Mouse (Mus musculus): ENCODE measurements around the gene Neurod1. TPM values are rescaled to one million over a fixed set of nuclear protein-coding genes. Genes with fewer than 3 reads are reported as not detected.

Gene Neurod1
- total RNA-seq, 2 experiments from 2014 or later, result 16.7 to 17.3 TPM

DNA sequence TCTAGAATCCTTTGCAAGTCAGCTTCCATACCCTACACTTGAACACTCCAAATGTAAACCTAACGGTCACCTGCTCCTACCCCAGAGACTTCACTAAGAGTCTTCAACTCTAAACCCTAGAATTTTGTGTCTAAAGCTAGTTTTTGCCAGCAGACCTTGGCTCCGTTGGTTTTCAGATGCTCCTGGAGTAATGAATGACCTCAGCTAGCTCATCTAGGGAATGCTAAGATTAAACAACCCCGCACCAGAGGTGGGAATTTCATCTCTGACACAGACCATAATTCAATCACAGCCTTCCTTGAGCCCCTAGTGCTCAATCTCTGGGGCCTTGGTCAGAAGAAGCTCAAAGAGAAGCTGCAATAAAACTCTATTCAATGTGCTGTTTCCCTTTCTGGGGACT, 883 bp upstream of the Neurod1 start:
- Histone ChIP-seq H3K27ac (peak overlapping the region; percentile 47; the same call in 1 of the 2 replicates), H3K4me3 (no peak overlapping the region)
- intact Hi-C loops (cut with DNase I), result loop anchor here (5.0 kb wide), 2 partner anchors 100 to 180 kb away; partner anchors contain the start of gene Itprid2
- no peak for DNase-seq (ENCODE audit: extremely low spot score in 1 of 2, low spot score in 2 of 2)
- TF ChIP-seq CTCF (IDR thresholded peaks at IDR 0.05), result no peak

DNA sequence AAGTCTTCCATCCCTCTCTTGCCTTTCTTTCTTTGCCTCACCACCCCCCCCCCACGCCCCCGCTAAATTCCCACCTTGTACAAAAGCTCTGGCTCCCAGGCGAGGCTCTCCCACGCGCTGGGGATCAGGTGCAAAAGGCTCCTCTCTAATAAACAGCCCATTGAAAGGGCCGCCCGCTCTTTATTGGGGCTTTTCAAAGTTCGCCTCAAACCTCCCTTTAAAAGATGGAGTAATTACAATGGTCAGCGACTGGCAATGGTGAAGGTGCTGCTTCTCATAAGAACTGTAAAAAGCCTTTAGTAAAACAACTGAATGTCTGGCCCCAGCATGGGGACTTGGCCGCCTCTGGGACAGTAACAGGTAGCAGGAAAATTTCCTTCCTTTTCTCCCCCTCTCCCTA, 905 bp downstream of the Neurod1 start:
- TF ChIP-seq CTCF (IDR thresholded peaks at IDR 0.05), result no peak
- peak overlapping the region; percentile 45 for H3K4me3 ChIP-seq
- peak in 1 of 2 experiments; percentile 29 for DNase-seq (ENCODE audit: extremely low spot score in 1 of 2, low spot score in 2 of 2)
- peak overlapping the region; percentile 80 for H3K27ac ChIP-seq
- intact Hi-C loops (cut with DNase I), result loop anchor here (2.0 to 5.0 kb wide), 3 partner anchors 98 to 587 kb away; partner anchors contain the start of genes Itprid2 and Ube2e3

- DNase-seq (ENCODE audit: extremely low spot score in 1 of 2, low spot score in 2 of 2), result peak in 1 of 2 experiments; percentile 30
- Histone ChIP-seq H3K4me3 (peak overlapping the region; percentile 45), H3K27ac (peak overlapping the region; percentile 80)
- intact Hi-C loops (cut with DNase I), result loop anchor here (2.0 to 5.0 kb wide), 4 partner anchors 98 to 586 kb away; partner anchors contain the start of genes Itprid2 and Ube2e3
- no peak for TF ChIP-seq CTCF (IDR thresholded peaks at IDR 0.05)
Observed at GRCm38 (mm10) chr2:79454786-79455446, 1.6 kb downstream of the Neurod1 start.

- intact Hi-C loops (cut with DNase I), result loop anchor here (2.0 to 5.0 kb wide), 2 partner anchors 147 to 585 kb away; partner anchors contain the start of gene Ube2e3
- Histone ChIP-seq H3K27ac (peak overlapping the region; percentile 80), H3K4me3 (peak overlapping the region; percentile 45)
- DNase-seq (ENCODE audit: extremely low spot score in 1 of 2, low spot score in 2 of 2), result peak; percentile 49 to 66
- no peak; the same call in 1 of the 2 replicates for TF ChIP-seq CTCF (IDR thresholded peaks at IDR 0.05)
Observed at GRCm38 (mm10) chr2:79453901-79454781, 2.4 kb downstream of the Neurod1 start.

DNA sequence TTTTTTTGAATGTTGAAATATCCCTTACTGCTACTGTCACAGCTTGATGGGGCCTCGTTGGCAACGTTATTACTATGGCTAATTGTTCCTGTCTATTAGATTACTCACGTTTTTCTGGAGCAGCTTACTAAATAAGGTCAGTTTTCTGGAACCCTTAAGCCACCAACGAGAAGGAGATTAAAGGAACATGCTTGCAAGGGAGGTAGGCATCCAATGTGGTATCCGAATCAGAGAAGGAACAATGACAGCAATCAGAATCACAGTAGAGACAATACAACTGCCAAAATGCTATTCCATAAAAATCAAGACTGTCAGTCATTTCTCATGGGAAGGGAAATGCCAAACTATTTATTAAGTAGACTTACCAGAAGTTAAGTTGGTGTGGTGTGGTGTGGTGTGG, 5.1 kb downstream of the Neurod1 start:
- no peak for DNase-seq (ENCODE audit: extremely low spot score in 1 of 2, low spot score in 2 of 2)
- intact Hi-C loops (cut with DNase I), result loop anchor here (5.0 kb wide), 1 partner anchor 144 kb away; no protein-coding TSS in a partner anchor
- H3K4me3 ChIP-seq, result no peak overlapping the region
- H3K27ac ChIP-seq, result no peak overlapping the region
- TF ChIP-seq CTCF (IDR thresholded peaks at IDR 0.05), result no peak

- Histone ChIP-seq H3K4me3 (no peak overlapping the region), H3K27ac (no peak overlapping the region)
- no peak for DNase-seq (ENCODE audit: extremely low spot score in 1 of 2, low spot score in 2 of 2)
- intact Hi-C loops (cut with DNase I), result loop anchor here (5.0 kb wide), 1 partner anchor 144 kb away; no protein-coding TSS in a partner anchor
- TF ChIP-seq CTCF (IDR thresholded peaks at IDR 0.05), result no peak
Observed at GRCm38 (mm10) chr2:79450684-79451394, 5.7 kb downstream of the Neurod1 start.

GRCm38 (mm10) chr2:79449371-79449770, 7.2 kb downstream of the Neurod1 start:
- H3K27ac ChIP-seq, result no peak overlapping the region
- H3K4me3 ChIP-seq, result no peak overlapping the region
- intact Hi-C loops (cut with DNase I), result no loop called here
- TF ChIP-seq CTCF (IDR thresholded peaks at IDR 0.05), result no peak
- DNase-seq (ENCODE audit: extremely low spot score in 1 of 2, low spot score in 2 of 2), result no peak

GRCm38 (mm10) chr2:79447198-79447597, 9.4 kb downstream of the Neurod1 start:
- Histone ChIP-seq H3K4me3 (no peak overlapping the region), H3K27ac (no peak overlapping the region)
- DNase-seq (ENCODE audit: extremely low spot score in 1 of 2, low spot score in 2 of 2), result no peak
- intact Hi-C loops (cut with DNase I), result no loop called here
- TF ChIP-seq CTCF (IDR thresholded peaks at IDR 0.05), result no peak

GRCm38 (mm10) chr2:79443861-79444620, 12.5 kb downstream of the Neurod1 start:
- Histone ChIP-seq H3K27ac (no peak overlapping the region), H3K4me3 (no peak overlapping the region)
- no peak for DNase-seq (ENCODE audit: extremely low spot score in 1 of 2, low spot score in 2 of 2)
- intact Hi-C loops (cut with DNase I), result no loop called here
- TF ChIP-seq CTCF (IDR thresholded peaks at IDR 0.05), result no peak

GRCm38 (mm10) chr2:79443401-79443800, 13.2 kb downstream of the Neurod1 start:
- no peak for TF ChIP-seq CTCF (IDR thresholded peaks at IDR 0.05)
- DNase-seq (ENCODE audit: extremely low spot score in 1 of 2, low spot score in 2 of 2), result no peak
- Histone ChIP-seq H3K4me3 (no peak overlapping the region), H3K27ac (no peak overlapping the region)
- intact Hi-C loops (cut with DNase I), result no loop called here

DNA sequence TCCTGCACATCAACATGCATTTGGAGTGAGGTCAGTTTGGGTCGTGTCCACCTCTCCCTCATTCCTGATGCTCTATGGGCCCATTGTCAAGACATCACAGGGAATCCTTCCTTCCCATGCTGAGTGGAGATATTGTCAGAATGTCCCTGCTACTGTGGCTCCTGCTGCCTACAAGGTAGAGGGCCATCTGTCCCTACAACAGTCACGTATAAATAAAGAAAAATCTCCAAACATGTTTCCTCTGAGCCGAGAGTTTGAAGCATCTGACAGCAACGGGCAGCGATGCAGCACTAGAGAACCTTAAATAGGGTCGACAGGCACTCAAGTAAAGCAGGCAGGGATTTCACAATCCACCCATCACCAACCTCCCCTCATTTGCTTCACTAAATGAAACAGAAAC, 13.6 kb downstream of the Neurod1 start:
- no peak overlapping the region for H3K27ac ChIP-seq
- H3K4me3 ChIP-seq, result no peak overlapping the region

More for the DNA sequence above, 13.6 kb downstream of the Neurod1 start:
- no peak for TF ChIP-seq CTCF (IDR thresholded peaks at IDR 0.05)
- intact Hi-C loops (cut with DNase I), result no loop called here
- no peak for DNase-seq (ENCODE audit: extremely low spot score in 1 of 2, low spot score in 2 of 2)
